Mouse (Mus musculus): ENCODE results near the gene D17H6S53E.

- TF ChIP-seq CTCF (conservative IDR thresholded peaks at IDR 0.05; ENCODE audit: low read length) (no peak), NANOG (IDR thresholded peaks at IDR 0.05; ENCODE audit: borderline replicate concordance, low read length) (no peak)
Observed at GRCm38 (mm10) chr17:35175382-35175781, 49.2 kb downstream of the D17H6S53E start.
